Mouse (Mus musculus): ENCODE measurements around the gene Gorasp1. TPM values are rescaled to one million over a fixed set of nuclear protein-coding genes. Genes with fewer than 3 reads are reported as not detected.

Gorasp1 gene
- polyA plus RNA-seq, 2 experiments, result 6.1 to 9.1 TPM

DNA sequence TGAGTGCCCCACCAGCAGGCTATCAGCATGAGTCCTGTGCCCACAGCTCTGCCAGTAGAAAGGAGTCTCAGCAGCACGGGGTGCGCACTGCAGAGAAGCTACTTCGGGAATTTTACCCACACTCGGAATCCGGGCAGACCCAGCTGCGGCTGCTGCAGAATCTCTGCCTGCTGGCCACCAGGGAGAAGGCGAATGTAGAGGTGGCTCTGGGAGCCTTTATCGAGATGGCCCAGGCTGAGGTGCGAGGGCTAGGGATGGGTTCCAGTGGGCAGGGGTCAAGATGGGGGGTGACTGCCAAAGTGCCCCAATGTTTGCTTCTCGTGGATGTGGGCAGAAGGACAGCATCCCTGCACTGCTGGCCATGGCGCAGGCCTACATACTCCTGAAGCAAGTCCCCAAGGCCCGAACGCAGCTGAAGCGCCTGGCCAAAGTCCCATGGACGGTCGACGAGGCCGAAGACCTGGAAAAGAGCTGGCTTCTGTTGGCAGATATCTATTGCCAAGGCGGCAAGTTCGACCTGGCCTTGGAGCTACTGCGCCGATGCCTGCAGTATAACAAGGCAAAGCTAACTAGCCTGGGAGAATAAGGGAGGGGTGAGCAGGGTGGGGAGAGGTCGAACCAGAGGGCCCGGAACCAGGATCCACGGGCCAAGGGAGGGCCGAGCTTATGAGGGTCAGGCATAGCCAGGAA is 29.0 kb upstream of the Gorasp1 start:
- DNase-seq (ENCODE audit: low read depth in 3 of 3, low spot score in 3 of 3) (no peak), ATAC-seq (ENCODE audit: insufficient read depth) (no peak)
- no peaks in the 10 kb centered on the region for H3K9me3 ChIP-seq (ENCODE audit: control insufficient read depth, low read length)
- no peak overlapping the region for H3K4me3 ChIP-seq (ENCODE audit: insufficient read depth in 1 of 2, low read depth in 2 of 2, low read length in 2 of 2)
- peaks cover 0 to 5% of the 10 kb centered on the region in 2 experiments; a peak in 2 of 4 replicates for H3K4me1 ChIP-seq (replicated peaks; ENCODE audit: control insufficient read depth in 2 of 2, insufficient read depth in 2 of 2, low read length in 1 of 2)
- TF ChIP-seq EP300 (IDR thresholded peaks at IDR 0.05; ENCODE audit: low read depth), result no peak
- no peak overlapping the region for H3K4me2 ChIP-seq (ENCODE audit: low read depth)
- H3K36me3 ChIP-seq (replicated peaks; ENCODE audit: control insufficient read depth, insufficient read depth, low read depth), result no peaks in the 10 kb centered on the region
- no peaks in the 10 kb centered on the region for H3K27me3 ChIP-seq (ENCODE audit: control insufficient read depth, insufficient read depth, low read length)
- WGBS (ENCODE audit: insufficient replicate concordance), result 77% methylated on average over 26 of the region's 26 CpGs
- H3K9ac ChIP-seq (replicated peaks), result no peak overlapping the region
- H3K27ac ChIP-seq, result no peak overlapping the region

DNA sequence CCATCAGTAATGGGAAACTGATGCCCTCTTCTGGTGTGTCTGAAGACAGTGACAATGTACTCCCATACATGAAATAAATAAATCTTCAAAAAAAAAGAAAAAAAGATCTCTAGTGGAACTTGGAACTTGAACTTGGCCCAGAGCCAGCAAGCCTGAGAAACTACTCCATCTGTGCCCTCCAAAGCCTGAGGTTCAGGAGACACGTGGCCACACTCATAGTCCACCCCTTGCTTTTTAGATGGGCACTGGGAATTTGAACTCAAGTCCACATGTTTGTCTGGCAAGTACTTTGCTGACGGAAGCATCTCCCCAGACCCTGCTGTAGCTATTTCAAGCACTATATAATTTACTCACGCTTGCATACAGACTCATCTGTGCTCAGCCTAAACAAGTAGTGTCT is 27.8 kb upstream of the Gorasp1 start:
- H3K9ac ChIP-seq (replicated peaks), result no peak overlapping the region
- 71% methylated on average over 3 of the region's 3 CpGs for WGBS (ENCODE audit: insufficient replicate concordance)
- no peaks in the 10 kb centered on the region for H3K36me3 ChIP-seq (replicated peaks; ENCODE audit: control insufficient read depth, insufficient read depth, low read depth)
- peaks cover 0 to 5% of the 10 kb centered on the region in 2 experiments; a peak in 2 of 4 replicates for H3K4me1 ChIP-seq (replicated peaks; ENCODE audit: control insufficient read depth in 2 of 2, insufficient read depth in 2 of 2, low read length in 1 of 2)
- no peaks in the 10 kb centered on the region for H3K27me3 ChIP-seq (ENCODE audit: control insufficient read depth, insufficient read depth, low read length)
- no peak overlapping the region for H3K27ac ChIP-seq
- TF ChIP-seq EP300 (IDR thresholded peaks at IDR 0.05; ENCODE audit: low read depth), result no peak
- TF ChIP-seq CTCF (IDR thresholded peaks at IDR 0.05; ENCODE audit: low read depth), result no peak
- ATAC-seq (ENCODE audit: insufficient read depth) (no peak), DNase-seq (ENCODE audit: low read depth in 3 of 3, low spot score in 3 of 3) (no peak)
- no peaks in the 10 kb centered on the region for H3K9me3 ChIP-seq (ENCODE audit: control insufficient read depth, low read length)
- H3K4me2 ChIP-seq (ENCODE audit: low read depth), result no peak overlapping the region
- H3K4me3 ChIP-seq (ENCODE audit: insufficient read depth in 1 of 2, low read depth in 2 of 2, low read length in 2 of 2), result no peak overlapping the region

DNA sequence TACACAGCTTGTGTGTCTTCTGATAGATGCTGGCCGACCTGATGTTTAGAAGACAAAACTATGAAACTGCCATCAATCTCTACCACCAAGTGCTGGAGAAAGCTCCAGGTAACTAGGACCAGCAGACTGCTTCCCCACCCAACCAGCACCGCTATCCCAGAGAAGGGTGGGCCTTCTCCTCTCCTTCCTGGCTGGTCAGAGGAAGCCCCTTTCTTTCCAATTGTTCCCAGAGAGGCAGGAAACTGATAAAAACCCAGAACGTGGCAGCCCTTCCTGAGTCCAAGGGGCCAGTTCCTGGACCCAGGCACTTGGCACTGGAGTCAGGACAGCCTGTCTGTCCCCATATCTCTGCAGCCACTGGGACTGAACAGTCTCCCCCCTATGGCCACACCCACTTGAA is 26.8 kb upstream of the Gorasp1 start:
- no peak overlapping the region for H3K9ac ChIP-seq (replicated peaks)
- H3K27me3 ChIP-seq (ENCODE audit: control insufficient read depth, insufficient read depth, low read length), result no peaks in the 10 kb centered on the region
- DNase-seq (ENCODE audit: low read depth in 3 of 3, low spot score in 3 of 3) (no peak), ATAC-seq (ENCODE audit: insufficient read depth) (no peak)
- WGBS (ENCODE audit: insufficient replicate concordance), result 34% methylated on average over 3 of the region's 3 CpGs
- H3K27ac ChIP-seq, result no peak overlapping the region
- TF ChIP-seq CTCF (IDR thresholded peaks at IDR 0.05; ENCODE audit: low read depth), result no peak
- no peak overlapping the region for H3K4me3 ChIP-seq (ENCODE audit: insufficient read depth in 1 of 2, low read depth in 2 of 2, low read length in 2 of 2)
- H3K36me3 ChIP-seq (replicated peaks; ENCODE audit: control insufficient read depth, insufficient read depth, low read depth), result no peaks in the 10 kb centered on the region
- no peak overlapping the region for H3K4me2 ChIP-seq (ENCODE audit: low read depth)
- H3K4me1 ChIP-seq (replicated peaks; ENCODE audit: control insufficient read depth in 2 of 2, insufficient read depth in 2 of 2, low read length in 1 of 2), result peaks cover 0 to 5% of the 10 kb centered on the region in 2 experiments; a peak in 2 of 4 replicates
- H3K9me3 ChIP-seq (ENCODE audit: control insufficient read depth, low read length), result no peaks in the 10 kb centered on the region

DNA sequence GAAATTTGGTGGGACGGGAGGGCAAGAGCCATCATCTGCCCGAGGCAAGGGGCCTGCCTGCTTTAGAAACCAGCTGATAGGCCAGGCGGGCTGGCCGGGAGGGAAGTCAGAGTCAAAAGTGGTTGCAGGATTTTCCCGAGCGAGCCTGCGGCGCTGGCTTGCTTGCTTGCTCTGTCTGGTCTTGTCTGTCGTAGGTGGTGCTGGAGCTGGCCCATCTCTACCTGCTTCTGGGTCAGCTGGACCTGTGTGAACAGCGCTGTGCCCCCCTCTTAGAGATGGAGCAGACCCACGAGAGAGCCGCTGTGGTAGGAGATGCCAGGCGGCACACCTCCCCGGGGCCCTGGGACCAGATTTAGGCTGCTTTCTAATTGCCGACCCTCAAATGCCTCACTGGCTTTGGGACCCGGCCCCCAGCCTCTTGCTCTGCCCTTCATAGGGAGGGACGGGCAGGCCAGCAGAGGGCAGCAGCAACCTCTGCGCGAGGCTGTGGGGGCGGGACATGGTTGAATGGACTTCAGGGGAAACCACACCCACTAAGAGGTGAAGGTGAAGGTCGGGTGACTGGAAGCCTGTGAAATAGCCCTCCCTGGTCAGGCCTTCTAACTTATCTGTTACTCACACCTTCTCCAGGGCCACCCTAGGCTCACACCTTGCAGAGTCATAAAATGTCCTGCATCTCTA is 25.8 kb upstream of the Gorasp1 start:
- H3K4me3 ChIP-seq (ENCODE audit: insufficient read depth in 1 of 2, low read depth in 2 of 2, low read length in 2 of 2), result no peak overlapping the region
- DNase-seq (ENCODE audit: low read depth in 3 of 3, low spot score in 3 of 3) (peak in 2 of 3 experiments; percentile 40 to 44), ATAC-seq (ENCODE audit: insufficient read depth) (peak; percentile 56; the same call in 1 of the 2 replicates)
- H3K27me3 ChIP-seq (ENCODE audit: control insufficient read depth, insufficient read depth, low read length), result no peaks in the 10 kb centered on the region
- H3K4me1 ChIP-seq (replicated peaks; ENCODE audit: control insufficient read depth in 2 of 2, insufficient read depth in 2 of 2, low read length in 1 of 2), result peaks cover 0 to 5% of the 10 kb centered on the region in 2 experiments; a peak in 2 of 4 replicates
- WGBS (ENCODE audit: insufficient replicate concordance), result 18% methylated on average over 21 of the region's 21 CpGs
- H3K9ac ChIP-seq (replicated peaks), result no peak overlapping the region; the same call in 1 of the 2 replicates
- no peaks in the 10 kb centered on the region for H3K36me3 ChIP-seq (replicated peaks; ENCODE audit: control insufficient read depth, insufficient read depth, low read depth)
- H3K27ac ChIP-seq, result no peak overlapping the region
- H3K9me3 ChIP-seq (ENCODE audit: control insufficient read depth, low read length), result no peaks in the 10 kb centered on the region
- TF ChIP-seq EP300 (IDR thresholded peaks at IDR 0.05; ENCODE audit: low read depth), result no peak
- peak; percentile 89 for TF ChIP-seq CTCF (IDR thresholded peaks at IDR 0.05; ENCODE audit: low read depth)
- peak overlapping the region; percentile 29; the same call in 1 of the 2 replicates for H3K4me2 ChIP-seq (ENCODE audit: low read depth)

DNA sequence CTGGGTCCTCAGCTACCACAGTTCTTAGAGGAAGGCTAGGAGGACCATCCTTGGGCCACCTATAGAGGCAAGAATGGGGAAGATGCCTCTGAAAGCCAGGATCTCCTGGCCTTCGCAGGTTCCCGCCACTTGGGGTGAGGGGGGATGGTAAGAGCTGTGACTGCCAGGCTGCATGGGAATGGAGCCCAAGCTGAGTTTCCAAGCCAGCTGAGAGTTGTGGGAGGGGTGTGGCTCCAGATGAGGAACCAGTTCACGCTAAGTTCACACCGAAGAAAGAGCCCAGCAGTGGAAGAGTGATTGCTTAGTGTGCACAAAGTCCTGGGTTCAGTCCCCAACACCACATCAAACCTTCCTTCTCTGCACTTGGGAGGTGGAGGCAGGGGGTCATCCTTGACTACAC is 24.9 kb upstream of the Gorasp1 start:
- H3K27ac ChIP-seq, result no peak overlapping the region
- WGBS (ENCODE audit: insufficient replicate concordance), result 56% methylated on average over 4 of the region's 4 CpGs
- no peaks in the 10 kb centered on the region for H3K36me3 ChIP-seq (replicated peaks; ENCODE audit: control insufficient read depth, insufficient read depth, low read depth)
- H3K9ac ChIP-seq (replicated peaks), result no peak overlapping the region
- no peak overlapping the region for H3K4me2 ChIP-seq (ENCODE audit: low read depth)
- DNase-seq (ENCODE audit: low read depth in 3 of 3, low spot score in 3 of 3) (no peak), ATAC-seq (ENCODE audit: insufficient read depth) (no peak)
- TF ChIP-seq EP300 (IDR thresholded peaks at IDR 0.05; ENCODE audit: low read depth), result no peak
- no peak for TF ChIP-seq CTCF (IDR thresholded peaks at IDR 0.05; ENCODE audit: low read depth)
- no peaks in the 10 kb centered on the region for H3K9me3 ChIP-seq (ENCODE audit: control insufficient read depth, low read length)
- H3K27me3 ChIP-seq (ENCODE audit: control insufficient read depth, insufficient read depth, low read length), result no peaks in the 10 kb centered on the region
- no peak overlapping the region for H3K4me3 ChIP-seq (ENCODE audit: insufficient read depth in 1 of 2, low read depth in 2 of 2, low read length in 2 of 2)
- peaks cover 0 to 5% of the 10 kb centered on the region in 2 experiments; a peak in 2 of 4 replicates for H3K4me1 ChIP-seq (replicated peaks; ENCODE audit: control insufficient read depth in 2 of 2, insufficient read depth in 2 of 2, low read length in 1 of 2)

All from liver, embryonic 14.5 days (tissue).